Mouse (Mus musculus): ENCODE measurements around the gene Tarbp1. TPM values are rescaled to one million over a fixed set of nuclear protein-coding genes. Genes with fewer than 3 reads are reported as not detected.
"Not testable (repeated sequence)": the region's sequence is repeated elsewhere in the genome, so short reads cannot be mapped to it uniquely, and the experiment has no call there.

Gene Tarbp1
- polyA plus RNA-seq, 1 experiment from 2014 or later: 2.8 TPM

- H3K27ac ChIP-seq (ENCODE audit: low read depth, low read length); H3K4me2 ChIP-seq (ENCODE audit: low read depth); H3K4me3 ChIP-seq (ENCODE audit: low read depth, low read length); H3K4me1 ChIP-seq (ENCODE audit: control insufficient read depth, insufficient read depth, low read length); H3K9ac ChIP-seq (ENCODE audit: low read length); ATAC-seq (ENCODE audit: insufficient read depth, low FRiP score, low TSS enrichment); H3K9me3 ChIP-seq (ENCODE audit: control insufficient read depth, low read length); DNase-seq (ENCODE audit: low spot score); H3K27me3 ChIP-seq (ENCODE audit: control insufficient read depth, insufficient read depth, low read length); H3K36me3 ChIP-seq (ENCODE audit: control insufficient read depth, insufficient read depth, low read length): not testable (repeated sequence)
- 46% methylated on average over 29 of the region's 29 CpGs for WGBS
Measured at GRCm38 (mm10) chr8:126476151-126476855, 1.4 kb upstream of the Tarbp1 start.

GRCm38 (mm10) chr8:126475738-126476137 lies 873 bp upstream of the Tarbp1 start:
- 48% methylated on average over 8 of the region's 8 CpGs for WGBS
- H3K4me3 ChIP-seq (ENCODE audit: low read depth, low read length): not testable (repeated sequence)

GRCm38 (mm10) chr8:126473802-126474298 lies 1.0 kb downstream of the Tarbp1 start:
- H3K4me1 ChIP-seq (ENCODE audit: control insufficient read depth, insufficient read depth, low read length): 0 out of 2 replicates have a peak, but pooled peaks cover 6% of the 10 kb centered on the region
- WGBS: 12% methylated on average over 16 of the region's 16 CpGs
- ATAC-seq (ENCODE audit: insufficient read depth, low FRiP score, low TSS enrichment): no peak
- H3K36me3 ChIP-seq (ENCODE audit: control insufficient read depth, insufficient read depth, low read length): no peaks in the 10 kb centered on the region
- no peaks in the 10 kb centered on the region for H3K9me3 ChIP-seq (ENCODE audit: control insufficient read depth, low read length)
- peak overlapping the region; percentile 79 for H3K4me3 ChIP-seq (ENCODE audit: low read depth, low read length)
- H3K27me3 ChIP-seq (ENCODE audit: control insufficient read depth, insufficient read depth, low read length): no peaks in the 10 kb centered on the region
- peak overlapping the region; percentile 72 for H3K9ac ChIP-seq (ENCODE audit: low read length)
- no peak overlapping the region for H3K27ac ChIP-seq (ENCODE audit: low read depth, low read length)
- no peak for DNase-seq (ENCODE audit: low spot score)
- peak overlapping the region; percentile 74 for H3K4me2 ChIP-seq (ENCODE audit: low read depth)

More at GRCm38 (mm10) chr8:126475738-126476137, 873 bp upstream of the Tarbp1 start:
- not testable (repeated sequence) for H3K4me1 ChIP-seq (ENCODE audit: control insufficient read depth, insufficient read depth, low read length); H3K9me3 ChIP-seq (ENCODE audit: control insufficient read depth, low read length); H3K4me2 ChIP-seq (ENCODE audit: low read depth); H3K27me3 ChIP-seq (ENCODE audit: control insufficient read depth, insufficient read depth, low read length); H3K36me3 ChIP-seq (ENCODE audit: control insufficient read depth, insufficient read depth, low read length); H3K27ac ChIP-seq (ENCODE audit: low read depth, low read length); DNase-seq (ENCODE audit: low spot score); ATAC-seq (ENCODE audit: insufficient read depth, low FRiP score, low TSS enrichment); H3K9ac ChIP-seq (ENCODE audit: low read length)

- Histone ChIP-seq H3K27ac (ENCODE audit: low read depth, low read length) (no peak overlapping the region), H3K27me3 (ENCODE audit: control insufficient read depth, insufficient read depth, low read length) (no peaks in the 10 kb centered on the region), H3K36me3 (ENCODE audit: control insufficient read depth, insufficient read depth, low read length) (peaks cover 2% of the 10 kb centered on the region; the same call in 1 of the 2 replicates), H3K9me3 (ENCODE audit: control insufficient read depth, low read length) (no peaks in the 10 kb centered on the region), H3K4me2 (ENCODE audit: low read depth) (no peak overlapping the region), H3K4me3 (ENCODE audit: low read depth, low read length) (no peak overlapping the region), H3K4me1 (ENCODE audit: control insufficient read depth, insufficient read depth, low read length) (no peaks in the 10 kb centered on the region), H3K9ac (ENCODE audit: low read length) (no peak overlapping the region)
- ATAC-seq (ENCODE audit: insufficient read depth, low FRiP score, low TSS enrichment) (no peak), DNase-seq (ENCODE audit: low spot score) (no peak)
- WGBS: 89% methylated on average over 7 of the region's 7 CpGs
Measured at GRCm38 (mm10) chr8:126464071-126464470, 10.8 kb downstream of the Tarbp1 start.

- H3K9me3 ChIP-seq (ENCODE audit: control insufficient read depth, low read length): no peaks in the 10 kb centered on the region
- no peaks in the 10 kb centered on the region for H3K4me1 ChIP-seq (ENCODE audit: control insufficient read depth, insufficient read depth, low read length)
- ATAC-seq (ENCODE audit: insufficient read depth, low FRiP score, low TSS enrichment): no peak
- H3K9ac ChIP-seq (ENCODE audit: low read length): no peak overlapping the region
- no peak overlapping the region for H3K27ac ChIP-seq (ENCODE audit: low read depth, low read length)
- 84% methylated on average over 7 of the region's 7 CpGs for WGBS
- no peaks in the 10 kb centered on the region for H3K27me3 ChIP-seq (ENCODE audit: control insufficient read depth, insufficient read depth, low read length)
- H3K4me2 ChIP-seq (ENCODE audit: low read depth): no peak overlapping the region
- no peak overlapping the region for H3K4me3 ChIP-seq (ENCODE audit: low read depth, low read length)
- DNase-seq (ENCODE audit: low spot score): no peak
- no peaks in the 10 kb centered on the region; the same call in 1 of the 2 replicates for H3K36me3 ChIP-seq (ENCODE audit: control insufficient read depth, insufficient read depth, low read length)
Measured at GRCm38 (mm10) chr8:126461735-126462134, 13.1 kb downstream of the Tarbp1 start.

GRCm38 (mm10) chr8:126460274-126460673 lies 14.6 kb downstream of the Tarbp1 start:
- Histone ChIP-seq H3K27me3 (ENCODE audit: control insufficient read depth, insufficient read depth, low read length) (no peaks in the 10 kb centered on the region), H3K9me3 (ENCODE audit: control insufficient read depth, low read length) (no peaks in the 10 kb centered on the region), H3K4me3 (ENCODE audit: low read depth, low read length) (no peak overlapping the region), H3K4me1 (ENCODE audit: control insufficient read depth, insufficient read depth, low read length) (no peaks in the 10 kb centered on the region), H3K9ac (ENCODE audit: low read length) (no peak overlapping the region), H3K27ac (ENCODE audit: low read depth, low read length) (no peak overlapping the region), H3K36me3 (ENCODE audit: control insufficient read depth, insufficient read depth, low read length) (no peaks in the 10 kb centered on the region; the same call in 1 of the 2 replicates), H3K4me2 (ENCODE audit: low read depth) (no peak overlapping the region)
- no peak for ATAC-seq (ENCODE audit: insufficient read depth, low FRiP score, low TSS enrichment)
- DNase-seq (ENCODE audit: low spot score): no peak
- WGBS: 65% methylated on average over 3 of the region's 3 CpGs

- no peak overlapping the region for H3K4me2 ChIP-seq (ENCODE audit: low read depth)
- DNase-seq (ENCODE audit: low spot score) (no peak), ATAC-seq (ENCODE audit: insufficient read depth, low FRiP score, low TSS enrichment) (no peak; the same call in 1 of the 2 replicates)
Measured at GRCm38 (mm10) chr8:126455383-126455782, 19.5 kb downstream of the Tarbp1 start.

GRCm38 (mm10) chr8:126451158-126451557 lies 23.7 kb downstream of the Tarbp1 start:
- Histone ChIP-seq H3K9me3 (ENCODE audit: control insufficient read depth, low read length) (no peaks in the 10 kb centered on the region), H3K4me3 (ENCODE audit: low read depth, low read length) (no peak overlapping the region), H3K4me1 (ENCODE audit: control insufficient read depth, insufficient read depth, low read length) (no peaks in the 10 kb centered on the region), H3K4me2 (ENCODE audit: low read depth) (no peak overlapping the region), H3K27me3 (ENCODE audit: control insufficient read depth, insufficient read depth, low read length) (no peaks in the 10 kb centered on the region), H3K9ac (ENCODE audit: low read length) (no peak overlapping the region), H3K27ac (ENCODE audit: low read depth, low read length) (no peak overlapping the region), H3K36me3 (ENCODE audit: control insufficient read depth, insufficient read depth, low read length) (peaks cover 12% of the 10 kb centered on the region)
- 91% methylated on average over 8 of the region's 8 CpGs for WGBS
- ATAC-seq (ENCODE audit: insufficient read depth, low FRiP score, low TSS enrichment) (no peak), DNase-seq (ENCODE audit: low spot score) (no peak)

More at GRCm38 (mm10) chr8:126455383-126455782, 19.5 kb downstream of the Tarbp1 start:
- Histone ChIP-seq H3K36me3 (ENCODE audit: control insufficient read depth, insufficient read depth, low read length) (peaks cover 2% of the 10 kb centered on the region; the same call in 1 of the 2 replicates), H3K27me3 (ENCODE audit: control insufficient read depth, insufficient read depth, low read length) (no peaks in the 10 kb centered on the region), H3K4me3 (ENCODE audit: low read depth, low read length) (no peak overlapping the region), H3K27ac (ENCODE audit: low read depth, low read length) (no peak overlapping the region), H3K9me3 (ENCODE audit: control insufficient read depth, low read length) (no peaks in the 10 kb centered on the region), H3K4me1 (ENCODE audit: control insufficient read depth, insufficient read depth, low read length) (no peaks in the 10 kb centered on the region), H3K9ac (ENCODE audit: low read length) (no peak overlapping the region)
- WGBS: 82% methylated on average over 7 of the region's 7 CpGs

- ATAC-seq (ENCODE audit: insufficient read depth, low FRiP score, low TSS enrichment): no peak
- Histone ChIP-seq H3K4me2 (ENCODE audit: low read depth) (no peak overlapping the region), H3K9me3 (ENCODE audit: control insufficient read depth, low read length) (no peaks in the 10 kb centered on the region), H3K27me3 (ENCODE audit: control insufficient read depth, insufficient read depth, low read length) (no peaks in the 10 kb centered on the region), H3K27ac (ENCODE audit: low read depth, low read length) (no peak overlapping the region), H3K4me3 (ENCODE audit: low read depth, low read length) (no peak overlapping the region), H3K4me1 (ENCODE audit: control insufficient read depth, insufficient read depth, low read length) (no peaks in the 10 kb centered on the region), H3K9ac (ENCODE audit: low read length) (no peak overlapping the region), H3K36me3 (ENCODE audit: control insufficient read depth, insufficient read depth, low read length) (no peaks in the 10 kb centered on the region)
- 67% methylated on average over 2 of the region's 2 CpGs for WGBS
- no peak for DNase-seq (ENCODE audit: low spot score)
Measured at GRCm38 (mm10) chr8:126438937-126439336, 35.9 kb downstream of the Tarbp1 start.

Measured in neural tube, embryonic 11.5 days (tissue).